Mouse (Mus musculus): ENCODE results near the gene Mad1l1. TPM values are rescaled to one million over a fixed set of nuclear protein-coding genes. Genes with fewer than 3 reads are reported as not detected.
A peak's percentile ranks its signal among the peaks of the same experiment; 100 is the strongest.

Gene Mad1l1
- total RNA-seq, 2 experiments from 2014 or later = 22.1 to 28.5 TPM

DNA sequence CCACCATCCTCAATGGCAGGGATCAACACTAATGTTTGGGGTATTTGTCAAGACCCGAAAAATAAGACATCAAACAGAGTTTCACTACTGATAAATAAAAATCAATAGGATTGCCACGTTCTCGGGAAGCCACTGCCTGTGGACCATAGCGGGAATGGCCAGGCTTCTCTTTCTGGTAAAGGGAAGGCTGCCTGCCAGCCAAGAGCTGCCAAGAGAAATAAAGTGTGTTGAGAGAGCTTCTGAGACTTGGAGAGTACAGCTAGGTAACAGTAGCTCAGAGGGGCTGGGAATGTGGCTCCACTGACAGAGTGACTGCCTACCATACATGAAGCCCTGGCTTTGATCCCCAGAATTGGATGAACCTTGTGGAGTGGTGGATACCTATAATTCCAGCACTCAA is 108.4 kb downstream of the Mad1l1 start:
- peak; percentile 23 for DNase-seq

DNA sequence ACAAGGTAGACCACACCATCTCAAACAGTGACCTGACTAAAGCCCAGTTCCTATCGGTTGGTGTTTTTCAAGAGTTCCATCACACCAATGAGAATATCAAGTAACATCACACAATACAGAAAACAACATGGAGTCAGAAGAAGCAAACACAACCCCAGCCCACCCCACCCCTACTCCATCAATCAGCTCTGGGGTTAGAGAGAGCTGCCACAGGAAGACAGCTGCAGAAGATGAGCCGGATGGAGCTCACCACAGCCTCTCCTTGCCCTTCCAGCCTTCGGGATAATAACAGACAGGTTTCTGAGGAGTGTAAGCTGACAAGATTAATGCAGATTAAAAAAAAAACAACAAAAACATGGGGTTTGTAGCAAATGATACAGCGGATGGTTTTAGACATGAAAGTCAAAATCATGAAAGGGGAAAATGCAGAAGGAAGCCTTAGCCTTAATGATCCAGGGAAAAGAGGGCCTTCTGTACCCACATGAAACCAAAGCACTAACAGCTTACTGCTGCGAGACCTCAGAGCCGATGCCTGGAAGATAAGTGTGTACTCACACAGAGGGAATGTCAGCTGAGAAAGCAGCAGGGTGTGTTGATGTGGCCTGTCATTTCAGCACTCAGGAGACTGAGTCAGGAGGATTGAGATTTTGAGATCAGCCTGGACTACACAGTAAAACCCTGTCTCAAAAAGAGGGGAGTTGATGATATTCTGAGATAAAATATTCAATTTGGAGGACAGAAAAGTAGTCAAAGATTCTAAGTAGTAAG is 110.8 kb downstream of the Mad1l1 start:
- DNase-seq = no peak

DNA sequence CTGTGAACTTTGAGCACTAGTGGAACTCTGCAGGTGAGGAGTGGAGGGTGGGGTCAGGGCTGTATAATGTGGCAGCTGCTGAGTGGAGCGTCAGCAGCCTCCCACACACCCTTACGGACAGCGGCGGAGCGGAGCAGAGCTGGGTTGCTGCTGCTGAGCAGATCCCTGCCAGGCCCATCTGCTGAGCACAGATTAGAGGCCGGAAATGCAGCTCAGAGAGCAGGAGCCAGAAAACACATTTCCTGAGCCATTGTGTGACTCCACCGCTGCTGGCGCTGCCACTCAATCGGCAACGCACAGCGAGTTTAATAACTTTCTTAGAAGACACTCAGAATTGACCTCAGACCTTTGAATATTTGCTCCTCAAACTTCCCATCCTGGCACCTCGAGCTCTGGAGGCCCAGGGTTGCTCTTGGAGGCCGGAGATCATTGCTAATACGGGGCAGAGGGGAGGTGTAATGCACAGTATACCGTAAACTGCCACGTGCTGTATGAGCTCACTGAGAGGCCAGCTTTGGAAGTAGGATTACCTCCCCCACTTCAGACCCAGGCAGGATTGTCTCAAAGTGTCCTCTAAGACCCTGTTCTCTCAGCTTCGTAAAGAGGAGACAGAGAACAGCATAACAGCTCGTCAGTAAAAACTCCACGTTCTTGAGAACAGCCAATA is 112.5 kb downstream of the Mad1l1 start:
- DNase-seq = peak; percentile 74

DNA sequence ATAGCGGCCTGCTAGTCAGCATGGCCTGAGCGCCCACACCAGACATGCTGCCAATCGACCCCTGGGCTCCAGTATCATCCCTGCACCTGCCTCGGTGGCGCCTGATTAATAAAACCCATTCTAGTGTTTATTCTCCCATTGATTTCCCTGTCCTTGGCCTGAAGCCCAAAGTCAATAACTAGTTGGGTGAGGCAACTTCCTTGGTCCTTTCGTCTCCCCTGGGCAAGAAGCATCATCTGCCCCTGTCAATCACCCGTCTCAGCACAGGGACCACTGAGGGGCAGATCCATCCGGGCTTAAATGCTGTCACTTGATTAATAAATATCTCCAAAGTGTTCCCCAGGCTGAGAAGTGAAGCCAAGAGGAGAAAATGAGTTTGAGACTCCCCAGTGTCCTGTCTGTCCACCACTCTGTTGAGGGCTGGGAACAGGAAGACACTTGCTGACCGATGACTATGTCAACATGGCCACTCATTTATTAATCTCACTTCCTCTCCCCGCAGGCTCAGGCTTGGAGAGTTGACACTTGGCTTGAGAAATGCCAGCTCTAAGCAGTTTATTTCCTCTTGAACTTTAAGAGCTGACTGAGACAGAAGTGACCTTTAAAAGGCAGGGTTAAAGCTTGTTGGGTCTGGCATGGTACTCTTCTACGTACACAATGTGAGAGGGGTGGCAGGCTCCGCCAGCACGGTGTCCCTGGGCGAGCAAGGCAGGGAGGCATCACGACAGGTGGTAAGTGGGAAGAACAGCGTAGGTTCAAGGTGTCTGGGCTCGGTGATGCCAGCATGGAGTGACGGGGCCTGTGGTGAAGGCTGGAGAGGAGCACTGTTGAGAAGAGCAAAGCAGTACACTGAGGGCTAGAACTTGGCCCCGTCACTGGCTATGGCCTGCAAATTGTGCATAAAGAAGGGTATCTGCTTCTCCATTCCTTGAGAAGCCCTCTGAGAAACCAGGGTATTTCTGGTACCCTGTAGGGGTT is 114.3 kb downstream of the Mad1l1 start:
- DNase-seq = peak; percentile 22

DNA sequence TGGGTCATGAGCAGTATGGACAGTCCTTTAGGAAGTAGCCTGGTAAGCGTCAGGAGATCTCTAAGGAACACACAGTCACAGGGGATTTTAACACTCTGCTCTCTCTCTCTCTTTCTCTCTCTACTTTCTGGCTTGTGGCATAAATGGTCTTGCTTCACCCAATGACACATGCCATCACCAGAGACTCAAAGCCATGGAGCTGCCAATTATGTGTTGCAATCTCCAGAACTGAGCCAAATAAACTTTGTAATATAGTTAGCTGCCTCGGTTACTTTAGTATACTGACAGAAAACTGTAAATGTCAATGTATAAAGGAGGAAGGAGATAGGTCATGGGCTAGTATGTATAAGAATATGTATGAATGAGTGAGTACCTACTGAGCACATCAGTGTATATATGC is 115.4 kb downstream of the Mad1l1 start:
- DNase-seq = no peak

DNA sequence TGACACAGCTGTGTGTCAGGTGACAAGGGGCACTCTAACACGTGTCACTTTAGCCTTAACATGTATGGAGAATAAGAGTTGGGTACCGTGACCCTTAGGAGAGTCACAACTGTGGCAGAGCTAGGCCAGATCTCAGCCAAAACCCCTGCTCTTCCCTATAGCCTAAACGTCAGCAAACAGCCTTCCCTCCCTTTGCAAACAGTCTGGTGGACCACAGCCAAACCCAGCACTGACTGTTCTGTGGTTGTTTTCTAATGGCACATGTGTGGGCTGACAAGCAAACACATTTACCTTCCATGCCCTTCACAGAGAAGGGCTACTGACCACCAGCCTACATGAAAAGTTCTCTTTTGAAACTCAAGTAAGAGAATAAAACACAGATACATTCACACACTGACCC is 116.9 kb downstream of the Mad1l1 start:
- DNase-seq = no peak

DNA sequence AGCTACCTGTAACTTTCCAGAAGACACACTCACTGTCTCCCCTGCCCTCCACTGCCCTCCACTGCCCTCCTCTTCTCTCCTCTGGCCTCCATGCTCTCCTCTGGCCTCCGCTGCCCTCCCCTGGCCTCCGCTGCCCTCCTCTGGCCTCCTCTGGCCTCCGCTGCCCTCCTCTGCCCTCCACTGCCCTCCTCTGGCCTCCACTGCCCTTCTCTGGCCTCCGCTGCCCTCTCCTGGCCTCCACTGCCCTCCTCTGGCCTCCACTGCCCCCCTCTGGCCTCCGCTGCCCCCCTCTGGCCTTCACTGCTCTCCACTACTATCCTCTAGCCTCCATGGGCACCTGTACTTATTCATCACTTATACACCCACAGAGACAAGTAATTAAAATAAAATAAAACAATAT is 117.3 kb downstream of the Mad1l1 start:
- no peak for DNase-seq

DNA sequence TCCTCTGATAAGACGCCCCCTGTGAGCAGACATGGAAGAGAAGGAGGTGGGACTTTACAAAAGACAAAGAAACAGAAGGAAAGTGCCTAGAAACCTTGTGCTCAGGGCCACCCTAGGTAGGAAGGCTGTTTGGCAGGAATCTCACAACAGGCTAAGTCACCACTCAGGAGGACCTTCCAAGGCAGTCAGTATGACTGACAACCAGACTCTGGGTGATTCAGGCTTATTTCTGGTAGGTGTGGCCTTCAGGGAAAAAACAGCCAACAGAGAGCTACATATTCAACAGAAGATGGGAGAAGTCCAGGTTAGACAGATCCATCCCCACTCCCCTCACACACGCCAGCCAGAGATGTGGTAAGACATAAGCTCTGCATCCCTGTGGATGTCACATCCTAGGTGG is 118.9 kb downstream of the Mad1l1 start:
- DNase-seq = no peak

DNA sequence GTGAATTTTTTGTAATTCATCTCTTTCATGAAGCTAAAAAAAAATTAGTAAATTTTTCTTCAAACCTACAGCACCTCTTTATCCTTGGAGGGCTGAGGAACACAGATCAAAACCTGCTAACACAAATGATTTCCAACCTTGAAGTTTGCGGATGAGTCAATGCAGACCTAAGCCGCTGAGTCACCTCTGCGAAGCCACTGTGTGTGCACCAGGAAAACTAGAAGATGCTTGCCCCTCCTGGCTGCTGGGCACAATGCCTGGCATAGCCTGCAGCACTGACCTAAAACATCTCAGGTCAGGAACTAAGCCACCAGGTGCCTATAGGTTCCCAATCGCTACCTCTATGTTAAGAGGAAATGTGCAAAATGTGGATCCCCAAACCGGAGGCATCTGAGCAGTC is 119.8 kb downstream of the Mad1l1 start:
- DNase-seq = no peak

DNA sequence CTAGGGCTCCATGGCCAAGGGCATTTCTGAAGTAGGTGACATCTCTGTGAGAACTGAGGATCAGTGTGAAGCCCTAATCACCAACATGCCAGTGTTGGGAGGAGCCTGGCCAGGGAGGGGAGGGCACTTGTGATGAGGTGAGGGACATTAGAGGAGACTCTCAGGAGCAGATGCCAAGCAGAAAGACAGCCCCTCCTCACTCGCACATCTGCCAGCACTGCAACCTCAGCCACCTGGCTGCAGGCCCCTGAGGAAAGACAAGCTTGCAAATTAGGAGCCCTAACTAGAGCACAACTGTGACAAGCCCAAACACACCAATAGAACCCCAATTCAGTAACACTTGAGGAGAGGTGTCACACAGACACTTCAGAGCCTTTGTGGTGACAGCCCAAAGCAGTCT is 120.2 kb downstream of the Mad1l1 start:
- no peak for DNase-seq

DNA sequence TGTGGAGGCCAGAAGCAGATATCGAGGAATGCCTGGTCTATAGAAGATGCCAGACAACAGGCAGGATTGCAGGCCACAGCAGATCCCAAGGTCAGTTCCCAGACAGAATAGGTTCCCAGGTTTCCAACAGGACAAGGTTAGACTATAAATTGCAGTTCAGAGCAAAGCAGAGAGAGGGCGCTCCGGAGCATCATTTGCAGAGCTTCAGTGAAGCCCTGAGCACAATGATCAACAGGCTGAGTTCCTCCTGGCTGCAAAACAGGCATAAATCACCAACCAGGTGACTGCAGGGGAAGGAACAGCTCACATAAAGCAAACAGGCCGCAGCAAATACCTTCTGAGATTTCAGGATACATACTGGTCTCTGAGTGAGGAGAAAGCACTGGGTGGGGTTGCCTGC is 123.6 kb downstream of the Mad1l1 start:
- DNase-seq = peak; percentile 89

DNA sequence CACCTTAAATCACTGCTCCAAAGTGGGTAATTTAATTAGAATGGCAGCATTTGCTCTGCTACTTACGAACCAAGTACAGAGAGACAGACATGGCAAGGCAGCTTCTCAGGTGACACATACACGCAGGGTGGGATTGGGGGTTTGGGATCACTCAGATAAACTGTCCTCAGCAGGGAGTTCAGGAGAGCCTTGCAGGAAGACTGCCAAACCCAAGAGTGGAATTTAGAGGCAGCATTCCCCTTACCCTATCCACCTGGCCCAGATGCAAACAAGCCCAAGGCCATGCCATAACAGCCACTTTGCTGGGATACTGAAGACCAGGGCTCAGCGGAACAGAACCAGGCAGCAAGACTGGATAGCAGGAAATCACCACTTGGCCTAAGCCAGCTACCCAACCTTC is 124.9 kb downstream of the Mad1l1 start:
- no peak for DNase-seq

DNA sequence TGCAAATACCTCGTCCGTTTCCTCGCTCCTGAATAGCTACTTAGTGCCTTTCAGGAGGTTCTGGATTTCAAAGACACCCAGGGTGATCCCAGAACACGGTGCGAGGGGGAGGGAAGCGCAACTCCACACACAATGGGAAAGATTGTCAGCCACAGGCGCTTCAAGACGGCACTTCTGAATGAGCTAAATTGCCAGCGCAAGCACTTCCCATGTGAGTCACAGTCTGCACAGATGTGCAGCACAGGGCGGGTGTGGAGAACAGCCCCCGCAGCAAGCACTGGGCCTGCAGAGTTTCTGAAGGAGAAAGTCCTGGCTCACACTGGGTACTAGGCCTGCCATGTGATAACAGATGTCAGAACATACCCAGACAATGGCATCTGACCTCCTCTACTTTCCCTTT is 127.2 kb downstream of the Mad1l1 start:
- DNase-seq = peak; percentile 19

DNA sequence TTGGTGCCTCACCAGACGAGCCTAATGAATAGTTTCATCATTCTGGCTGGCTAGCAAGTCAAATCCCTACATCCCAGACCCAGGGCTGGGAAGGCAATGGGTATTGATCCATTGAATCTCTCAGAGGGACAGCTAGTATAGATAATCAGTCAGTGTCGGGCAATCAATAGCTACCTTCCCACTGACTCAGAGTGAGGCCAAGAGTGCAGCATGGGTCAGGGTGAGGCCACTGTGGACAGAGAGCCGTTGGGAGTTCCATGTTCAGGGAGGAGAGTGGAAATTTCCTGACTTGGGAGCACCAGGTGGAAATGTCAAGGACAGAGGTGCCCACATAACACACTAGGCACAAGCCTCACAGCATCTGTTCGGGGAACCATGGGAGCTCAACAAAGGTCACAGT is 129.8 kb downstream of the Mad1l1 start:
- DNase-seq = no peak

DNA sequence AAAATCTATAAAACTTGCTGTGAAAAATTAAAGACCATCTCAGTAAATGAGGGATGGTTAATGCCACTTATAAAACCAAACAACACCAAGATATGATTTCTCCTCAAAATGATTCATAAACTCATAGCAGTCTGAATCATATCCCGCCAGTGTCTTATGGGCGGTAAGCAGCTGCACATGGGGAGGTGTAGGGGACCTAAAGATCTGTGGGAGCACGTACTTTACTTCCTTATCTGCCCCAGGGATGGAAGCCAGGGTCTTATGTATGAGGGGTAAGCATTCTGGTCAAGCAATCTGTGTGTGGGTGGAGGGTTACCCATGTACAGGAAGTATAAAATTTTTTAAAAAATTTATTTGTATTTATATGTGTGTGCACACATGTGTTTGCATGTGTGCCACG is 135.0 kb downstream of the Mad1l1 start:
- no peak for DNase-seq

DNA sequence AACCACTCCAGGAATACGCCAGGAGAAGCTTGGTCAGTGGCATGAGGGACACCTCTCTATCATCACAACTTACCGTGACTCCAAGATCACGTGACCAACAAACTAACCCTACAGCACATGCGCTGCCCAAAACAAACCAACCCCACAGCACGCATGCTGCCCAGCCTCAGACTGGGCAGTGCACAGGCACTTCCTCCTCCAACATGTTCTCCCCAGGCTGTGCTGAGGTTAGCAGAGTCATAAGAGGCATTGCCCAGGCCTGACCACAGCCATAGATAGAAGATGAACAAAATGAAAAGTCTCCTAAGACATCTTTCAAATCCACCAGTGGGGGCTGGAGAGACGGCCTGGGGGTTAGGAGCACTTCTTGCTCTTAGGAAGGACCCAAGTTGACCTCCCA is 135.6 kb downstream of the Mad1l1 start:
- no peak for DNase-seq

DNA sequence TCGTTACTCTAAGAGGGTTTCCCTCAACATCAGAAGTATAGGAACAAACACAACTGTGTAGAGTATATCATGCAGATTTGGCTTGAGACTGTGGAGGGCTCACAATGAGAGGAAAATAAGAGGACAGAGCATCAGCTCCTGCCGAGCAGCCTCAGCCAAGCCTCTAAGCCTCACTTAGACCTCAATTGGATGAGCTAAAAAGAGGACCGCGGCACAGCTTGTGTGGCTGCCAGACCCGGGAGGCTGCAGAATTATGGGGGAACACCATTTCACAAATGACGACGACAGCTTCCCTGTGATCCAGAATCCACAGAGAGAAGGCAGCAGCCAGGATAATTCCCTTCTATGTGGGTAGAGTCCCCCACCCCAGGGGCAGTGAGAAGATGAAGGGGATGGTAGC is 138.0 kb downstream of the Mad1l1 start:
- DNase-seq = no peak

DNA sequence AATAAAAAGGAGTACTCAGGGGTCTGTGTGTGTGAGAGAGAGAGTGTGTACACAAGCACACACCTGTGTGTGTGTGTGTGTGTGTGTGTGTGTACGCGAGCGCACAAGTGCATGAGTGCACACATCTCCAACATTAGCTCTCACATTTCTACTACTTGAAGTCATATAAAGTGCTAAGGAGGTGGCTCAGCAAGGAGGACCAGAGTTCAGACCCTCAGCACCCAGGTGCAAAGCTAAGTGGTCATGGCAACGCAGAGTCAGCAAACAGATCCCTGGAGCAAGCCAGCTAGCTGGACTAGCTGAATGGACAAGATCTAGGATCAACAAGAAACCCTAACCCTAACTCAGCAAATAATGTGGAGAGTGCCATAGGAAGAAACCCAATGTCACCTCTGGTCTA is 139.0 kb downstream of the Mad1l1 start:
- no peak for DNase-seq

DNA sequence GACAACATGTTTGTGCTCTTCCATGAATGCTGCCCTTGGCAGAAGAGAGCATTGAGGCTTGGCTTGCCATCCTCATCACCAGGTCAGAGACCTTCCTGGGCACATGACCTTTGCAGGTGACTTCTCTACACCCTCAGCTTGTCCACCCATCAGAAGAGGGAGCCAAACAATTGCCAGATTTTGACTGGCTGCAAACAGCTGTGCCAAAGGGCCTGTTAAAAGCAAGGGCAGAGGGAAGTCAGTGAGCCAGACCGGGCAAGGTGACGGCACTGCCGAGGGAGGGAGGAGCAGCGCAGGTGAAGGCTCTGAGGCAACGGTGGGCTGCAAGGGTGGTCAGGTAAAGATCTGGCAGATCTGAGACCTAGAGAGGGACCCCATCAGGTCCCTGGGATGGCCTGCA is 141.3 kb downstream of the Mad1l1 start:
- no peak for DNase-seq

DNA sequence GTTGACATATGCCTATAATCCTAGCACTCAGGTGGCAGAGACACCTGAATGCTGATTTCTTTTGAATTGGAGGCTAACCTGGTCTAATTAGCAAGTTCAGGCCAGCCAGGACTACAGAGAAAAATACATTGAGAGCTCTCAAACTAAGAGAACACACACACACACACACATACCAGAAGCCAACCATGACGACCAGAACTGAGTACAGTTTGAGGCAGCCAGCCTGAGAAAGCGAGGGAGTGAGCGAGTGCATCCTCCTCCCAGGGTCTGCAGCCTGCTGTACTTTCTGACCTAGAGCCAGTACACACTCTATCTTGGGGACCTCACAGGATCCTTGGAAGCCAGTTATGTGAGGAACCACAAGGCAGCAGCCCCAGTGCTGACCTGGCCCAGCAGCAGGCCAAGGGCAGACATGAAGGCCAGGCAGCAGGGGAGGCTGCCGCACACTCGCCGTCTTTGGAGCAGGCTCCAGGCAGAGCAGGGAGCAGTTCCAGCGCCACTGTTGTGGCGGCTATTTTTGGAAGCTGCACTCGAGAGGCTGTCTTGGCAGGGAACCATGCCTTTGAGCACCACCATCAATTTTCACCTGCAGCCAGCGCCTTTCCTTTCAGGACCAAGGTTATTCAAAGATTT is 143.2 kb downstream of the Mad1l1 start:
- peak; percentile 72 for DNase-seq

DNA sequence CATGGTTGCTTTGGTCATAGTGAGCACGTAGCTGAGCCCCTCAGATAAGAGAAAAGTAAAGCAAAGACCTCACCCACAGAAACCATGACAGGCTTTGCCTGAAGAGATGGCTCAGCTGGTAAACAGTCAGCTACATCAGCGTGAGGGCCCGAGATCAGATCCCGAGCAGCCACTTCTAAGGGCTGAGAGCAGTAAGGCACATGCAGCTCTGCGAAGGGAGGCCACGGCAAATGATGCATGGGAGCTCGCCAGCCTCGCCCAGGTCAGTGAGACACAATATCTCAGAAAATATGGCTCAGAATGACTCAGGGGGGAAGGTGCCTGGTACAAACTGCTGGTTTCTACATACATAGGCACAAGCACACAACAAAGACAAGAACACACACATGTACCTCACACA is 143.8 kb downstream of the Mad1l1 start:
- DNase-seq = no peak

DNA sequence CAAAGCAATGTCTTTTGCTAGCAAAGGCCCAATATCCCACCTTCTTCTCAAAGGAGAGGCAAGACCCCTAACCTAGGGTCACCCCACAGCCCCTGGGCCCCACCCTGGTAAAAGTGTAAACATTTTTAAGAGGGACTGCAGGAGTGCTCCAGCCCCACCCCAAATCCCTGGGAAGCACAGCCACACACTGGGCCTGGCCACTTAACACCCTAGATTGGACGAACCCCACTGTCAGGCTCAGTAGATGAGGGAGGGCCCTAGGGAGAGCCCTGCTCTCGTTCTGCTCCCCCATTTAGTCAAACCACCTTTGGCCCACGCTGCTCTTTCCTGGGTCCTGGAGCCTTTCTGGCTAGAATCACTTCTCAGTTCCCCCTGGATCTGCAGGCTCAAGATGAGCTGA is 145.0 kb downstream of the Mad1l1 start:
- no peak for DNase-seq
